Mouse (Mus musculus) B cell, adult 2 months (primary cell): Measurements from ENCODE around the gene Atp2b4.
A peak's percentile ranks its signal among the peaks of the same experiment; 100 is the strongest.

ENCODE experiments used
- DNase-seq, 2 experiments: peaks; one replicate each; pipeline ENCODE4 v3.0.0; 2022

Atp2b4 gene

GRCm38 (mm10) chr1:133797979-133798820, 2.6 kb downstream of the Atp2b4 start:
- no peak for DNase-seq

GRCm38 (mm10) chr1:133797327-133797978, 3.4 kb downstream of the Atp2b4 start:
- DNase-seq, result no peak

- no peak for DNase-seq
Measured at GRCm38 (mm10) chr1:133793646-133794045, 7.2 kb downstream of the Atp2b4 start.

- DNase-seq, result no peak
Measured at GRCm38 (mm10) chr1:133790011-133790410, 10.8 kb downstream of the Atp2b4 start.

DNA sequence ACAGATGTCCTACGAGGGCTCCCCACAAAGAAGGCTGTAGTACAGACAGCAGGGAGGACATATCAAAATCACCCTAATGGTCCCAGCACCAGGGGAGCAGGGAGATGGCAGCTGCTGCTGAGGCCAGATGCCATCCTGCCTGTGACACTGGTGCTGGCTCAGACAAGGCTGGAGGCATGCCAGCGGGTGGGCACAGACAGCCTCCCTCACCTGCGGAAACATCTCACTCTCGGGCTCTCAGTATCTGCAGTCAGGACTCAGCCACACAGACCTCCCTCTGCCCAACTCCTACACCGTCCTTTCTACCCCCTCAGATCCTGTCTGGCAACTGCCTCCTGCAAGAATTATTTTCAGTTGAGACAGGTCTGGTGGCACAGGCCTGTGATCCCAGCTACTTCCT, 12.0 kb downstream of the Atp2b4 start:
- DNase-seq, result no peak

- DNase-seq, result no peak
Measured at GRCm38 (mm10) chr1:133787500-133788210, 13.2 kb downstream of the Atp2b4 start.

DNA sequence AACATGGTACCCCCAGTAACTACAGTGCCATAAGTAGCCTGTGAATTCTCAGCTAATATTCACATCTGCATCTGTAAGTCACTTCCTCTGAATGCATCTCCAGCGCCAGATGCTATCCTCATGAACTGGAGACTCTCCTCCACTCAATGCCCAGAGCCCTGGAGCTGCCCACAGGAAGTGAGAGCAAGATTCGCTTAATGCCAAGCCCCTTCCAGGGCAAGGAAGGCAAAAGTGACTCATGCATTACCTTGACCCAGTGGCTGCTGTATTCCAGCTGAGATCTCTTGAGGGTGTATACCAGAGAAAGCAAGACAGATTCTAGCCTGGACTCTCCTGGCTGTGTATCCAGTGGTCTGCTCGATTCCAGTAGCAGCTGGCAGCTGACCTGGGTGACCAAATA, 16.2 kb downstream of the Atp2b4 start:
- DNase-seq, result no peak

GRCm38 (mm10) chr1:133781531-133781930, 19.3 kb downstream of the Atp2b4 start:
- no peak for DNase-seq

DNA sequence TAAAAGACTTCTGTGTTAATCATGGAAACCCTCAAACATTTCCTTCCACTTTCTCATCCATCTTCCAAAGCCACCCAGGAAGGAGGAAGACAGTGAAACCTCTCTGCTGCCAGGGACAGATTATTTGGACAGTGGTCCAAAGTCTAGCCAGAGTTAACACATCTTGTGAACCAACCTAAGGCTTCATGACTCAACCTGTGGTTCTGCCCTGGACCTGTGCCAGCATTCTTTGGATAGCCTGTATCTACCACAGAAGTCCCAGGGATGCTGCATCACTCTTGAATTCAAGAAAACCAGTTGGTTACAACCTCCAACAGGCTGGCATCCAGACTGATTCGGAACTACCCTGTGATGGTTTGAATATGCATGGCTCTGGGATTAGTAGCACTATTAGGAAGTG, 21.8 kb downstream of the Atp2b4 start:
- no peak for DNase-seq

GRCm38 (mm10) chr1:133777651-133778231, 23.1 kb downstream of the Atp2b4 start:
- no peak for DNase-seq

DNA sequence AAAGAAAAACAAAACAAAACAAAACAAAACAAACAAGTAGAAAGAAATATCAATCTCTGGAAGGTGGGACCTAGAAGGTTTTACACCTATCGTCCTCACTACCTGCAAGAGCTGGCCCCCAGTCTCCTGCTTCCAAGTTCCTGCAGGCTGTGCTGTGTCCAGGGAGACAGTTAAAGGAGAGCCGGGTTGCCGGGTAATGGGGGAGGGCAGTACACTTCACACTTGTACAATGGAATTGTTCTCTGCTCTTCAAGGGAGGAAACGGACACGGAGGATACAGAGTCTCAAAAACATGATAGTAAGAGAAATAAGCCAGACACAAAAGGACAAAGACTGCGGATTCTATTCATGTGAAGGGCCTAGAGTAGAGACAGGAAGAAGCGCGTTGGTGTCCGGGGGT, 28.3 kb downstream of the Atp2b4 start:
- no peak for DNase-seq

GRCm38 (mm10) chr1:133771831-133772399, 28.9 kb downstream of the Atp2b4 start:
- DNase-seq, result peak; percentile 2 to 3

GRCm38 (mm10) chr1:133767994-133768393, 32.8 kb downstream of the Atp2b4 start:
- no peak for DNase-seq

- DNase-seq, result no peak
Measured at GRCm38 (mm10) chr1:133766901-133767529, 33.8 kb downstream of the Atp2b4 start.

DNA sequence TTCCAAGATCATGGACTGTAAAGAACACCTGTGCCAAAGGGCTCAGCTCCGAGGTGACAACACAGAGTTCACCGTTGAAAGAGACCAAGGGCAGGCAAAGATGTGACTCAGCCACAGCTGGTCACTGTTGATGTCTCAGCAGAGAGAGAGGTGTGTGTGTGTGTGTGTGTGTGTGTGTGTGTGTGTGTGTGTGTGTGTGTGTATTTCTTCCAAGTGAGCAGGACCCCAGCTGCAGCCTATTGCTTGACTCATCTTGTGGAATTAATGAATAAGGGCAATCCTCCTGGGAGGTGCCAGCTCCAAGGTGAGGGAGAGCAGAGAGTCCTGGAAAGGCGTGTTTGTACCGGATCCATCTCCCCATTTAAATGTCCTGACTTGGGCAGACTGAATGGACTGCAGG, 35.5 kb downstream of the Atp2b4 start:
- DNase-seq, result no peak

DNA sequence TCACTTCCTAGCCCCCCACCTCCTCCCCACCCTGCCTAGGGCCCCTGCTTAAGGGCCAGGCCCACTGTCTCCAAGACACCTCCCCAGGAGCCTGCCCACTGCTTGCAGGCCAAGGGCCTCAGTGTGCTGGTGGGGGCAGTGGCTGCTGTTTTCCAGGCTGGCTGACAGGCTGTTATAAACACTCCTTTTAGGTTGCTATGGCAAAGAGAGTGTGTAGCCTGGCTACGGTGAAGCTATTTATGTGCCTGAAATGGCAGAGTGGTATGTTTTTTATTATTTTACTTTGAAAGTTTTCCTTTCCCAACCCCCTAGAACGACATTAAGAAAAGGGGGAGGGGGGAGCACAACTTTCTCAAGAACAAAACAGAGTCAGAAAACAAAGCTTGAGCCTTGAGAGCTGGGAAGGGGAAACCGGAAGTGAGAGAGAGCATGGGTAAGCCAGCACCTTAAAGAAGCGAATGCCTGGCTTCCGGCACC, 37.9 kb downstream of the Atp2b4 start:
- no peak for DNase-seq

DNA sequence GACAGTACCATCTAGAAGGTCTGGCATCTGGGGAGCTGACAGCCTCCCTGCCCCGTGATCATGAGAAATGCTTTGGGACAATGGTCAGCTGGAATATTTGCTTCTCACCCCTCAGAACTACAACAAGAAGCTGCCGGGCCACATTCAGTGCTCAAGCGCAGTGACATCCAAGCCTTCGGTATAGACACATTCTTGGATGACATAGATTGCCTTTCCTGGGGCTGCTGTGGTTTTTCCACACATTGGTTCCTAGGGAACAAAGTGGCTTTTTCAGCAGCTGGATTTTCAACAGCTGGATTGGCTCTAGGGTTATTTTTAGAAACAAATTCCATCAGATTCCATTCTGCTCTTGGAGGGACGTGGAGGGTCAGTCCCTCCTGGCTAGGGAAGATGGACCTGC, 39.6 kb downstream of the Atp2b4 start:
- DNase-seq, result no peak

DNA sequence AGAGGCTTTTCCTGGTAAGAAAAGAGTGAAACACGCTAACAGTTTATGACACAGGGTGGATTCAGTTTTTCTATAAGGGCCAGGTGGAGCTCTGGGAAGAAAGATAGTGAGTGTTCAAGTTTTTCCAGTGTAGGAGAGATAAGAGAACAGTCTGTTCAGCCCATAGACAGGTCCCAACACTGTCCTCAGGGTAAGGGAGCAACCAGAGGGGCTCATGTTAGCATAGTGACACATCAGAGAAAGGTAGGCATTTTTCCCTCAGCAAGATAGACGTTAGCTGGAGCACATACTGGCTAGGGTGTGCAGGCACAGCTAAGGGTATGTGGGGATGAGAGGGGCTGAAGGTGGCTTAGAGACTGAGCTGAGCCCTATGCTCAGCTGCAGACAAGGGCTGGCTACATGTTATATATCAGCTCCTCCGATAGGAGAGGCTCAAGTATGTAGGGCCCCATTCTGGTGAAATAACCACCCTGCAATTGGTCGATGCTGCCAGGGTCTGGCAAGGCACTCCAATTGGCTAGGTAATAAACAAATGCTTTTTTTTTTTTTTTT, 46.4 kb downstream of the Atp2b4 start:
- DNase-seq, result no peak

DNA sequence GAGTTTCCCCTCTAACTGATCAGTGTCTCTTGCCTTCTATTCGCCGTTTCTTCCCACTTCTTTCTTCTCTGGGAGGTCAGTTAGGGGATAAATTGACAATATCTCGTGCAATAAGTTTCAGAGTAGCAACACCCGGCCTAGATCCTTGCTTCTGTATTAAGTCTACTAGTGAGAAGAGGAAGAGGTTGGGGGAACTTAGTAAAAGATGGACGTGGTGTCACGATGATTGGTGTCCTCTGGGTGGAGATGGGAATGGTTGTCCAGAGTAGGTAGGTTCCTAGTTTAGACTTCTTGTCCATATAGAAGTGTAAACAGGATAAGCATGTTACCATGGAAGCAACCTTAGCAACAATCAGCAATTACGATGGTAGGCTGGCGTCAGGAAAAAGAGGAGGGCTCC, 47.5 kb downstream of the Atp2b4 start:
- no peak for DNase-seq

DNA sequence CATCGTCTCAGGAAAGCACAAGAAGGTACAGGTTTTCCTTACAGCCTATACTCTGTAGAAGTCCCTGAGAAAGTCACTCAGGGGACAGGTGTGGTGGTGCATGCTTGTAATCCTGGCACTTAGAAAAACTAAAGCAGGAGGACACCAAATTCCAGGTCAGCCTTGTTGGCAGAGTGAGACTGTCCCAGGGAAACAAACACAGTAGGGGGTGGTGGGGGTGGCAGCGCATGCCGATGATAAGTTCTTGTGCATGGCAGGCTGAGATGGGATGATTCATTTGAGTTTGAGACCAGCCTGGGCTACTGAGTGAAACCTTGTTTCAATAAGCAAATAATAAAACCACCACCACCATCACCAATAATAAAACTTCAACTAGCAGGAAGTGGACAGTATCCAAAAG, 49.2 kb downstream of the Atp2b4 start:
- no peak for DNase-seq

DNA sequence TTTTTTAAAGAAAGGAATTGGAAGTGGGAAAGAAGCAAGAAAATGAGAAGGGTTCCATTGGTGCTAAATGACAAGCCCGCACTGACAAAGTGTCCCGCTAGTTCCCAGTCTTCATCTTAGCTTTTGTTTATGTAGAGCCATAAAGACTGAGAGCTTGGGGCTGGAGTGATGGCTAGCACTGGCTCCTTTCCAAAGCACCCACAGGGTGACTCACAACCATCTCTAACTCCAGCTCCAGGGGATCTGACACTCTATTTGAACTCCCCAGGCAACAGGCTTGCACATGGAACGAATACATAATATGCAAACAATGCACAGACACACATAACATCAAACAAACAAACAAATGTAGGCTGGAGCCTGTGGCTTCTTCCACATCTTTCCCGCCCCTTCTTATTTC, 50.9 kb downstream of the Atp2b4 start:
- DNase-seq, result no peak

DNA sequence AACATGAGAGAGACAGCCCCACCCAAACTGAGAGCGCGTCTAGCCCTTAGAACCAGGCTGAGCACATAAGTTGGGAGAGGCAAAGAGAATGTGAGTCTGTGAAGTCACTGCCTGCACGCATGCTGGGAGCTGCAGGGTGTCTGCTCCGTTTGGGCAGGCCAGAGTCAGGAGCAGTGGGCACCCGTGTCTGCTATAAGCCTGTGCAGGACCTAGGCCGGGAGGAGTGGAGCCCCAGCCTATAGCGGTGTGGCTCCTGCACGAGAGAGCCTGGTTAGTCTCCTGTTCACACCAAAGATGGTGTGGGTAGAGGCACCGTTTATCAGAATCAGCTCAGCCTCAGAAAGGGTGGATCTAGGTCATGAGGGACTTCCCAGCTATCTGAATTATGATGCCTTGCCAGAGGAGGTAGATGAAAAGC, 55.8 kb downstream of the Atp2b4 start:
- no peak for DNase-seq
